Mouse (Mus musculus): ENCODE data around the gene Lrrc47.

DNA sequence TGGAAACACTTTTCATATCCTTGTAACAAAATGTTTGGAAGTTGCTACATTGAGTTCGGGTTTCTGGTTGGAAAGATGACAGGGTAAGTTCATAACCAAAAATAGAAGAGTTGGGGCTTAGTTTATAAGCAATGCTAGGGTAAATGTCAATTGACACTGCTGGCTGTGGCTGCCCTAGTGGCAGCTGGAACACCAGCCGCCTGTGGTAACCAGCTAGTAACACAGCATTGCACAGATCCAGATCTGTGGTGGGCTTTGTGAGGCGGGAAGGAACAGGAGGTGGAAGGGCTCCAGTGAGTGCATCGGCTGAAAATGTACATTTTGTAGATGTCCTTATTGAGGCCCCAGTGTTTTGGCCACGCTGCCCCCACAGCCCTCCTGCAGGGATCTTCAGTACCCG is 35.8 kb upstream of the Lrrc47 start:
- TF ChIP-seq CTCF (IDR thresholded peaks at IDR 0.05) (no peak), EP300 (IDR thresholded peaks at IDR 0.05) (no peak)

Data from lung, postnatal 0 days (tissue).